Mouse (Mus musculus): ENCODE results near the gene Chpt1.

DNA sequence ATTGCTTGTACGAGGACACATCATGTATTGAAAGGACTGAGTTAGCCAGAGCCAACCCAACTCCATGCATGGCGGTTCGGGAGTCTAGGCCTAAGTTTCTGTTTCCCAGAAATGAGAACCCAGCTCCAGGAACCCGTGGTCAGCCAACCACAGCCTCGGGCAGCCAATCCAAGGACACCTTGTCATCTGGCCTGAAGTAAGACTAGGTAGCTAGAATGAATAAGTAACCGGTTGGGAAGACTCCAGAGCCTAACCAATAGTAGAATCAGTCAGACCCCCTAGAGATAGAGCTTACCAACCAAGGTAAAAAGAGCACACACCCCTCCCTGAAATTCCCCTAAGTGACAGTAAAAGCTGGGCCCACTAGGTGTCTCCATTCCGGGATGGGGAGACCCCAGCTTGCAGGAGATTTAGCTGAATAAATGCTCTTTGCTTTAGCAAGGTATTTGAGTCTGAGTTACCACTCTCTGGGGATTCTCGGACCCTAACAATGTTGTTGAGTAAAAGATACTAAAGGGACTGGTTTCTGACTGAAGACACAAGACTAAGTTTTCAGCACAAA lies 9.8 kb upstream of the Chpt1 start:
- no peak for TF ChIP-seq CTCF (IDR thresholded peaks at IDR 0.05; ENCODE audit: extremely low read depth, insufficient read depth, insufficient read length, insufficient replicate concordance)
- TF ChIP-seq POLR2A (IDR thresholded peaks at IDR 0.05; ENCODE audit: low read depth, low read length), result no peak
